Mouse (Mus musculus): Measurements from ENCODE around the gene Il25. TPM values are rescaled to one million over a fixed set of nuclear protein-coding genes. Genes with fewer than 3 reads are reported as not detected.

The Il25 gene
- not detected for total RNA-seq (2023)

GRCm38 (mm10) chr14:54932645-54933150 is at the start of gene Il25:
TSS of gene Il25 (plus strand) at chr14:54932695.

GRCm38 (mm10) chr14:54883154-54884021 is 49.1 kb upstream of the Il25 start, which contains the start of the genes Bcl2l2 and Gm20521:
TSS of gene Bcl2l2 (plus strand) at chr14:54883377.
TSS of gene Gm20521 (plus strand) at chr14:54883441.

GRCm38 (mm10) chr14:54892200-54892599 is 40.3 kb upstream of the Il25 start, which contains the start of gene Pabpn1:
TSS of gene Pabpn1 (plus strand) at chr14:54892500.

GRCm38 (mm10) chr14:54912886-54913285 is 19.6 kb upstream of the Il25 start, which contains the start of gene Slc22a17:
TSS of gene Slc22a17 (minus strand) at chr14:54913132.

GRCm38 (mm10) chr14:54925349-54926342 is 6.8 kb upstream of the Il25 start, which contains the start of gene Efs:
TSS of gene Efs (minus strand) at chr14:54926126.

GRCm38 (mm10) chr14:54935904-54936830 is 3.7 kb downstream of the Il25 start, which contains the start of gene Cmtm5:
TSS of gene Cmtm5 (plus strand) at chr14:54936261.

GRCm38 (mm10) chr14:54966320-54966977 is 34.0 kb downstream of the Il25 start, which contains the start of gene Myh6:
TSS of gene Myh6 (minus strand) at chr14:54966927.

GRCm38 (mm10) chr14:54976633-54977032 is 44.1 kb downstream of the Il25 start, which contains the start of gene Gm17428:
TSS of gene Gm17428 (plus strand) at chr14:54976933.

Other genes with a start within 250 kb of the Il25 start
- gene 1700123O20Rik, start 246.5 kb upstream of the Il25 start, total RNA-seq (2023): 10 to 100 TPM; 32.3 to 45.7 TPM
- 100 to 1,000 TPM; 544 to 550 TPM for gene Acin1, start 245.8 kb upstream of the Il25 start, total RNA-seq (2023)
- gene Gm29776, start 233.9 kb upstream of the Il25 start, total RNA-seq (2023): not detected
- not detected for gene Cebpe, start 220.5 kb upstream of the Il25 start, total RNA-seq (2023)
- under 1 TPM; 0.12 to 0.35 TPM for gene Slc7a8, start 150.7 kb upstream of the Il25 start, total RNA-seq (2023)
- not detected for gene Rnf212b, start 118.6 kb upstream of the Il25 start, total RNA-seq (2023)
- gene Homez, start 61.7 kb upstream of the Il25 start, total RNA-seq (2023): 10 to 100 TPM in 1 of 2 experiments, 1 to 10 TPM in 1; 9.4 to 18.7 TPM
- gene Ppp1r3e, start 55.1 kb upstream of the Il25 start, total RNA-seq (2023): 1 to 10 TPM; 3.4 to 4.0 TPM
- gene Bcl2l2, start 49.3 kb upstream of the Il25 start, total RNA-seq (2023): 10 to 100 TPM; 10.8 to 12.6 TPM
- 1 to 10 TPM; 1.5 to 1.8 TPM for gene Gm20521, start 49.3 kb upstream of the Il25 start, total RNA-seq (2023)
- 100 to 1,000 TPM; 303 to 319 TPM for gene Pabpn1, start 40.2 kb upstream of the Il25 start, total RNA-seq (2023)
- gene Slc22a17, start 19.6 kb upstream of the Il25 start, total RNA-seq (2023): 1 to 10 TPM; 3.1 to 4.8 TPM
- not detected for gene Efs, start 6.6 kb upstream of the Il25 start, total RNA-seq (2023)
- not detected for gene Cmtm5, start 3.6 kb downstream of the Il25 start, total RNA-seq (2023)
- gene Myh6, start 34.2 kb downstream of the Il25 start, total RNA-seq (2023): not detected
- gene Gm17428, start 44.2 kb downstream of the Il25 start, total RNA-seq (2023): not detected
- gene Myh7, start 61.9 kb downstream of the Il25 start, total RNA-seq (2023): not detected
- 10 to 100 TPM; 77.2 to 85.3 TPM for gene Ngdn, start 82.8 kb downstream of the Il25 start, total RNA-seq (2023)
- 10 to 100 TPM; 17.6 to 21.4 TPM for gene Zfhx2, start 159.6 kb downstream of the Il25 start, total RNA-seq (2023)
- gene Thtpa, start 162.1 kb downstream of the Il25 start, total RNA-seq (2023): 1 to 10 TPM; 5.4 to 8.8 TPM
- 100 to 1,000 TPM; 121 to 163 TPM for gene Ap1g2, start 173.9 kb downstream of the Il25 start, total RNA-seq (2023)
- gene Jph4, start 184.2 kb downstream of the Il25 start, total RNA-seq (2023): not detected